Mouse (Mus musculus): ENCODE results near the gene Lingo4. TPM values are rescaled to one million over a fixed set of nuclear protein-coding genes. Genes with fewer than 3 reads are reported as not detected.

The Lingo4 gene
- total and polyA plus RNA-seq, 3 experiments = 0.04 to 0.09 (median 0.05) TPM

DNA sequence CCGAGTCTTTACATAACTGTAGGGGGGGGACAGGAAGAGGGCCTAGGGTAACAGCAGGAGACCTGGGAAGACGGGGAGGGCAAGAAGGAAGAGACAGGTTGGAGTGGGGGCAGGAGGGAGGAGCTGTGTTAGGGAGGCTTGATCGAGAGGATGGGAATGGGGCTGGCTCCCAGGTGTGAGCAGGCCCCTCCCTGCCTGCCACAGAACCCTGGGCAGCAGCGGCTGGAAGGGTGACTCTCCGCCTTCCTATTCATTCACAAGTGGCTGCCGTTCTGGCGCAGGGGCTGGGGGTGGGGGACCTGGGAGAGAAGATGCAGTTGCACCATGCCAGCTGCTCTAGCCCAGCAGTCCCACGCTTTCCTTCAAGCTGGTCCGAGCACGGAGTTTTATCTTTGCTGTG, 25.2 kb upstream of the Lingo4 start:
- peak overlapping the region; percentile 23 for H3K9ac ChIP-seq (ENCODE audit: low read depth, low read length)
- no peaks in the 10 kb centered on the region; the same call in 1 of the 2 replicates for H3K27me3 ChIP-seq (ENCODE audit: control insufficient read depth, insufficient read depth, low read length)
- no peaks in the 10 kb centered on the region for H3K79me2 ChIP-seq (replicated peaks; ENCODE audit: control insufficient read depth, insufficient read depth, low read length)
- peak overlapping the region; percentile 55; the same call in 1 of the 2 replicates for H3K27ac ChIP-seq
- no peak for DNase-seq
- intact Hi-C loops (cut with DNase I) = loop anchor here (2.0 kb wide), 1 partner anchor 70 kb away; the partner anchor contains the start of genes Mrpl9 and Oaz3
- TF ChIP-seq POLR2A (IDR thresholded peaks at IDR 0.05; ENCODE audit: insufficient read depth, low read depth, low read length) = no peak
- no peak for TF ChIP-seq CTCF (IDR thresholded peaks at IDR 0.05)
- no peak for TF ChIP-seq EP300 (IDR thresholded peaks at IDR 0.05; ENCODE audit: insufficient read depth, low read depth, low read length)
- WGBS = 4% methylated on average over 10 of the region's 10 CpGs
- H3K36me3 ChIP-seq (ENCODE audit: control insufficient read depth, insufficient read depth, low read length) = no peaks in the 10 kb centered on the region
- peak overlapping the region; percentile 34 for H3K4me3 ChIP-seq
- peaks cover 1% of the 10 kb centered on the region; the same call in 1 of the 2 replicates for H3K4me1 ChIP-seq (ENCODE audit: control insufficient read depth, insufficient read depth, low read length)

DNA sequence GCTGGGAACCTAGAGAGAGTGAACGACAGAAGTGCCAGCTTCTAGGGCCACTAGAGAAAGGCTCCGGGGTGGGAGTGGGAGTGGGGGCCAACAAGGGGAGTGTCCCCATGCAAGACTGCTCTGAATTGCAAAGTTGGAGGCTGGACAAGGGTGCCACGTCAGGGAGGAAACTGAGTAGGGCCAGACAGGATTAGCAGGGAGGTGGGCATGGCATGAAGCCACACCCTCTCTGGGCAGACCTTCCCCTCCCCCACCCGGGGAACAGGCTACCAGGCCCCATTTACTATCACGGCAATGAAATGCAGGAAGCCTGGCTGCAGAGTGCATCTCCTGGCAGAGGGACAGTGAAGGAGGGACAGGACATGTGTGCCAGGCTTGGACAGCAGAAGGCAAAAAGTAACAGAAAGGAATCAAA, 24.7 kb upstream of the Lingo4 start:
- Histone ChIP-seq H3K79me2 (replicated peaks; ENCODE audit: control insufficient read depth, insufficient read depth, low read length) (no peaks in the 10 kb centered on the region), H3K4me1 (ENCODE audit: control insufficient read depth, insufficient read depth, low read length) (peaks cover 1% of the 10 kb centered on the region; the same call in 1 of the 2 replicates), H3K4me3 (peak overlapping the region; percentile 34; the same call in 1 of the 2 replicates), H3K9ac (ENCODE audit: low read depth, low read length) (no peak overlapping the region), H3K36me3 (ENCODE audit: control insufficient read depth, insufficient read depth, low read length) (no peaks in the 10 kb centered on the region), H3K27ac (no peak overlapping the region), H3K27me3 (ENCODE audit: control insufficient read depth, insufficient read depth, low read length) (no peaks in the 10 kb centered on the region; the same call in 1 of the 2 replicates)
- intact Hi-C loops (cut with DNase I) = loop anchor here (2.0 kb wide), 1 partner anchor 69 kb away; the partner anchor contains the start of genes Mrpl9 and Oaz3
- TF ChIP-seq CTCF (IDR thresholded peaks at IDR 0.05) (no peak), POLR2A (IDR thresholded peaks at IDR 0.05; ENCODE audit: insufficient read depth, low read depth, low read length) (no peak), EP300 (IDR thresholded peaks at IDR 0.05; ENCODE audit: insufficient read depth, low read depth, low read length) (no peak)
- peak in 1 of 2 experiments; percentile 27 for DNase-seq
- WGBS = 2% methylated on average over 5 of the region's 5 CpGs

DNA sequence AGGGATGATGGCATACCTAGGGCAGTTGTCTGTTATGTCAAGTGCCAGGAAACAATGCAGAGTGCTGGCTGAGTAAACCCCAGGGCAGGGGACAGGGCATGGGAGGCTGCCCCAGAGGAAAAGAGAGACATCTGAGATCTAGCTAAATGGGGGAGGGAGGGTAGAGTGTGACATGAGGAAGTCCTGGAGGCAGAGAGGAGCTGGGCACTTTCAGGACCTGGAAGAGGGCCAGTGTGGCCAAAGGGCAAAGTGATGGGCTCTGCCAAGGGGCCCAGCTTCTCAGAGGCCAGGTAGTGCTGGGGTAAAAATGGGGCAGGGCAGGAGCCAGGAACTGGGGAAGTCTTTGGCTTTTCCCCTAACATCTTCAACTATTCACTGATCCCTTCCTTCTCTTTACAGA, 23.7 kb upstream of the Lingo4 start:
- TF ChIP-seq POLR2A (IDR thresholded peaks at IDR 0.05; ENCODE audit: insufficient read depth, low read depth, low read length) = no peak
- TF ChIP-seq EP300 (IDR thresholded peaks at IDR 0.05; ENCODE audit: insufficient read depth, low read depth, low read length) = no peak
- no peak for TF ChIP-seq CTCF (IDR thresholded peaks at IDR 0.05)
- no peak overlapping the region for H3K4me3 ChIP-seq
- no peaks in the 10 kb centered on the region for H3K79me2 ChIP-seq (replicated peaks; ENCODE audit: control insufficient read depth, insufficient read depth, low read length)
- no peak for DNase-seq
- no peaks in the 10 kb centered on the region; the same call in 1 of the 2 replicates for H3K27me3 ChIP-seq (ENCODE audit: control insufficient read depth, insufficient read depth, low read length)
- intact Hi-C loops (cut with DNase I) = no loop called here
- H3K4me1 ChIP-seq (ENCODE audit: control insufficient read depth, insufficient read depth, low read length) = peaks cover 1% of the 10 kb centered on the region; the same call in 1 of the 2 replicates
- no peak overlapping the region for H3K27ac ChIP-seq
- no peaks in the 10 kb centered on the region for H3K36me3 ChIP-seq (ENCODE audit: control insufficient read depth, insufficient read depth, low read length)
- no peak overlapping the region for H3K9ac ChIP-seq (ENCODE audit: low read depth, low read length)

DNA sequence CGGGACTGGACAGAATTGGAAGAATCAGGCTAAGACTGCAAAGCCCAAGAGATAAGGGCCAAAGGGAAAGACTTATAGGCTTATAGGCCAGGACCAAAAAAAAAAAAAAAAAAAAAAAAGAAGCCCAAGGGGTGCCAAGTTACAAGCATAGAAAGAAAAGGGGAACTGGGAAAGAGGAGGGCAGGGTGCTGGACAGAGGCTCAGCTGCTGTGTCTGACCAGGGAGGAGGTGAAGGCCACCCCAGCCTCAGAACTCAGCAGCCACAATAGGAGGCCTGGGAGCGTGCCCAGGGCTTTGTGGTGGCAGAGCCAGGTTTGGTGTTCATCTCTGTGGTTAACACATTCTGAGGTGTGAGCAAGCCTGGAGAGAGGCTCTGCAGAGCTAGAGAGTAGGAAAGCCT, 23.2 kb upstream of the Lingo4 start:
- no peak overlapping the region for H3K4me3 ChIP-seq
- H3K27me3 ChIP-seq (ENCODE audit: control insufficient read depth, insufficient read depth, low read length) = no peaks in the 10 kb centered on the region; the same call in 1 of the 2 replicates
- intact Hi-C loops (cut with DNase I) = no loop called here
- 77% methylated on average over 2 of the region's 2 CpGs for WGBS
- no peak overlapping the region for H3K27ac ChIP-seq
- no peaks in the 10 kb centered on the region for H3K79me2 ChIP-seq (replicated peaks; ENCODE audit: control insufficient read depth, insufficient read depth, low read length)
- no peaks in the 10 kb centered on the region for H3K36me3 ChIP-seq (ENCODE audit: control insufficient read depth, insufficient read depth, low read length)
- H3K4me1 ChIP-seq (ENCODE audit: control insufficient read depth, insufficient read depth, low read length) = peaks cover 1% of the 10 kb centered on the region; the same call in 1 of the 2 replicates
- H3K9ac ChIP-seq (ENCODE audit: low read depth, low read length) = no peak overlapping the region
- no peak for DNase-seq
- no peak for TF ChIP-seq CTCF (IDR thresholded peaks at IDR 0.05)
- TF ChIP-seq POLR2A (IDR thresholded peaks at IDR 0.05; ENCODE audit: insufficient read depth, low read depth, low read length) = no peak
- no peak for TF ChIP-seq EP300 (IDR thresholded peaks at IDR 0.05; ENCODE audit: insufficient read depth, low read depth, low read length)

DNA sequence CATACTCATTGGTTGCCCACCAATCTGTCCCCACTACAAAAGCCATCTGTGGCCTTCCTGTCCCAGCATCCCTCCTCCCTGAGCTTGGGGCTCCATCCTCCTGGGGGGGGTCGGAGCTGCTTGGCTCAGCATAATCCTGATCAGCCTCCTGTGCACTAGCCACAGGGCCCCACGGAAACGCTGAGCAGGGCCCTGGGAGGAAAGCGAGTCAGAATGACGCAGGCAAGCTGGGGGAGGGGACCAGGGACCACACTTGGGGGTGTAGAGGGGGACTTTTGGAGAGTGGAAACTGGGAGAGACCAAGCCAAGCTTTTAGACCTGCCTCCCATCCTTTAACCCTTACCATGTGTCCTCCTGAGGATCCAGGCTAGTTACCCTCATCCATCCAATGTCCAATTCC, 22.5 kb upstream of the Lingo4 start:
- H3K4me1 ChIP-seq (ENCODE audit: control insufficient read depth, insufficient read depth, low read length) = peaks cover 1% of the 10 kb centered on the region; the same call in 1 of the 2 replicates
- no peak overlapping the region for H3K27ac ChIP-seq
- H3K79me2 ChIP-seq (replicated peaks; ENCODE audit: control insufficient read depth, insufficient read depth, low read length) = no peaks in the 10 kb centered on the region
- H3K9ac ChIP-seq (ENCODE audit: low read depth, low read length) = no peak overlapping the region
- TF ChIP-seq POLR2A (IDR thresholded peaks at IDR 0.05; ENCODE audit: insufficient read depth, low read depth, low read length) (no peak), CTCF (IDR thresholded peaks at IDR 0.05) (no peak), EP300 (IDR thresholded peaks at IDR 0.05; ENCODE audit: insufficient read depth, low read depth, low read length) (no peak)
- H3K4me3 ChIP-seq = no peak overlapping the region
- no peaks in the 10 kb centered on the region; the same call in 1 of the 2 replicates for H3K27me3 ChIP-seq (ENCODE audit: control insufficient read depth, insufficient read depth, low read length)
- no peaks in the 10 kb centered on the region for H3K36me3 ChIP-seq (ENCODE audit: control insufficient read depth, insufficient read depth, low read length)
- DNase-seq = no peak
- intact Hi-C loops (cut with DNase I) = no loop called here
- 62% methylated on average over 5 of the region's 5 CpGs for WGBS
